Mouse (Mus musculus): ENCODE results near the gene D430041D05Rik. TPM values are rescaled to one million over a fixed set of nuclear protein-coding genes. Genes with fewer than 3 reads are reported as not detected.
"Not testable (repeated sequence)": the region's sequence is repeated elsewhere in the genome, so short reads cannot be mapped to it uniquely, and the experiment has no call there.

Gene D430041D05Rik
- polyA plus RNA-seq, 1 experiment, result 18.1 TPM

GRCm38 (mm10) chr2:104104800-104105199 lies 306.0 kb downstream of the D430041D05Rik start:
- no peak for TF ChIP-seq CTCF (IDR thresholded peaks at IDR 0.05; ENCODE audit: borderline replicate concordance, extremely low read depth, insufficient read depth, insufficient read length)
- no peak for TF ChIP-seq POLR2A (IDR thresholded peaks at IDR 0.05; ENCODE audit: borderline replicate concordance, extremely low read depth, insufficient read depth, insufficient read length, poor library complexity, severe bottlenecking)
- DNase-seq (ENCODE audit: low read depth), result no peak

- DNase-seq (ENCODE audit: low read depth), result no peak
- TF ChIP-seq CTCF (IDR thresholded peaks at IDR 0.05; ENCODE audit: borderline replicate concordance, extremely low read depth, insufficient read depth, insufficient read length) (no peak), POLR2A (IDR thresholded peaks at IDR 0.05; ENCODE audit: borderline replicate concordance, extremely low read depth, insufficient read depth, insufficient read length, poor library complexity, severe bottlenecking) (no peak)
Observed at GRCm38 (mm10) chr2:104099946-104100345, 310.9 kb downstream of the D430041D05Rik start.

- TF ChIP-seq POLR2A (IDR thresholded peaks at IDR 0.05; ENCODE audit: borderline replicate concordance, extremely low read depth, insufficient read depth, insufficient read length, poor library complexity, severe bottlenecking), result no peak
- no peak for TF ChIP-seq CTCF (IDR thresholded peaks at IDR 0.05; ENCODE audit: borderline replicate concordance, extremely low read depth, insufficient read depth, insufficient read length)
- no peak for DNase-seq (ENCODE audit: low read depth)
Observed at GRCm38 (mm10) chr2:104099231-104099585, 311.6 kb downstream of the D430041D05Rik start.

- DNase-seq (ENCODE audit: low read depth), result no peak
- TF ChIP-seq POLR2A (IDR thresholded peaks at IDR 0.05; ENCODE audit: borderline replicate concordance, extremely low read depth, insufficient read depth, insufficient read length, poor library complexity, severe bottlenecking) (no peak), CTCF (IDR thresholded peaks at IDR 0.05; ENCODE audit: borderline replicate concordance, extremely low read depth, insufficient read depth, insufficient read length) (no peak)
Observed at GRCm38 (mm10) chr2:104098529-104099230, 312.1 kb downstream of the D430041D05Rik start.

GRCm38 (mm10) chr2:104097396-104097795 lies 313.4 kb downstream of the D430041D05Rik start:
- not testable (repeated sequence) for DNase-seq (ENCODE audit: low read depth)

- not testable (repeated sequence) for DNase-seq (ENCODE audit: low read depth)
Observed at GRCm38 (mm10) chr2:104096796-104097195, 314.0 kb downstream of the D430041D05Rik start.

GRCm38 (mm10) chr2:104096256-104096655 lies 314.6 kb downstream of the D430041D05Rik start:
- TF ChIP-seq POLR2A (IDR thresholded peaks at IDR 0.05; ENCODE audit: borderline replicate concordance, extremely low read depth, insufficient read depth, insufficient read length, poor library complexity, severe bottlenecking) (no peak), CTCF (IDR thresholded peaks at IDR 0.05; ENCODE audit: borderline replicate concordance, extremely low read depth, insufficient read depth, insufficient read length) (no peak)
- DNase-seq (ENCODE audit: low read depth), result no peak

- no peak for TF ChIP-seq CTCF (IDR thresholded peaks at IDR 0.05; ENCODE audit: borderline replicate concordance, extremely low read depth, insufficient read depth, insufficient read length)
- no peak for TF ChIP-seq POLR2A (IDR thresholded peaks at IDR 0.05; ENCODE audit: borderline replicate concordance, extremely low read depth, insufficient read depth, insufficient read length, poor library complexity, severe bottlenecking)
Observed at GRCm38 (mm10) chr2:104095741-104096213, 315.0 kb downstream of the D430041D05Rik start, which contains the start of gene Cd59a. Gene Cd59a (plus strand): TSS chr2:104095801.

GRCm38 (mm10) chr2:104093305-104093704 lies 317.5 kb downstream of the D430041D05Rik start:
- no peak for DNase-seq (ENCODE audit: low read depth)
- no peak for TF ChIP-seq POLR2A (IDR thresholded peaks at IDR 0.05; ENCODE audit: borderline replicate concordance, extremely low read depth, insufficient read depth, insufficient read length, poor library complexity, severe bottlenecking)

More at GRCm38 (mm10) chr2:104095741-104096213, 315.0 kb downstream of the D430041D05Rik start, which contains the start of gene Cd59a:
- DNase-seq (ENCODE audit: low read depth), result peak; percentile 56

Other genes with a start within 250 kb of the D430041D05Rik start
- 12.2 and 19.1 TPM in 2 replicates for gene Hipk3, start 83.4 kb upstream of the D430041D05Rik start, polyA plus RNA-seq (2012; rRNA removed)
- gene Cstf3, start 179.5 kb upstream of the D430041D05Rik start, polyA plus RNA-seq (2012; rRNA removed), result 55.3 and 55.5 TPM in 2 replicates